Mouse (Mus musculus): ENCODE measurements around the gene Katnal1. TPM values are rescaled to one million over a fixed set of nuclear protein-coding genes. Genes with fewer than 3 reads are reported as not detected.

The Katnal1 gene
- total and polyA plus RNA-seq, 3 experiments = 2.8 to 7.0 (median 3.2) TPM

- no peak overlapping the region for H3K27ac ChIP-seq (ENCODE audit: insufficient read depth, low read depth)
Measured at GRCm38 (mm10) chr5:148966395-148966794, 37.3 kb upstream of the Katnal1 start.

GRCm38 (mm10) chr5:148965691-148966333, 36.7 kb upstream of the Katnal1 start:
- H3K36me3 ChIP-seq (replicated peaks in 1 of 2; ENCODE audit: control insufficient read depth in 1 of 2, insufficient read depth in 1 of 2, low read length in 1 of 2) = no peaks in the 10 kb centered on the region
- no peaks in the 10 kb centered on the region for H3K79me2 ChIP-seq (replicated peaks; ENCODE audit: control insufficient read depth, extremely low read depth, insufficient read depth, poor library complexity, severe bottlenecking)
- H3K4me1 ChIP-seq (ENCODE audit: control insufficient read depth in 1 of 2, insufficient read depth in 2 of 2) = peaks cover 4 to 18% of the 10 kb centered on the region in 2 experiments; a peak in 3 of 4 replicates
- H3K27me3 ChIP-seq (replicated peaks) = no peaks in the 10 kb centered on the region
- H3K4me2 ChIP-seq (ENCODE audit: insufficient read depth, low read depth, poor library complexity, severe bottlenecking) = no peak overlapping the region
- H3K9ac ChIP-seq (ENCODE audit: insufficient read depth, low read depth) = no peak overlapping the region
- in situ Hi-C loops (cut with MboI; ENCODE audit: low pct_ligation_motif_present, low pct_unique_long_range_greater_than_20kb, low sequenced_read_pairs) (no loop called here), dilution Hi-C loops (cut with MboI; ENCODE audit: extremely low pct_ligation_motif_present, extremely low pct_unique_long_range_greater_than_20kb, low sequenced_read_pairs) (no loop called here)
- H3K4me3 ChIP-seq (replicated peaks in 1 of 3; ENCODE audit: low read depth in 2 of 3, low read length in 2 of 3, poor library complexity in 1 of 3) = no peak overlapping the region
- DNase-seq (ENCODE audit: extremely low read depth) = no peak
- H3K27ac ChIP-seq (ENCODE audit: insufficient read depth, low read depth) = no peak overlapping the region
- TF ChIP-seq PAX5 (IDR thresholded peaks at IDR 0.05; ENCODE audit: low read length) = no peak
- no peak for TF ChIP-seq ZC3H11A (IDR thresholded peaks at IDR 0.05; ENCODE audit: low read depth, low read length)
- TF ChIP-seq JUND (conservative IDR thresholded peaks at IDR 0.05; ENCODE audit: low read depth, low read length) = no peak
- TF ChIP-seq RAD21 (IDR thresholded peaks at IDR 0.05; ENCODE audit: low read depth, low read length) = no peak
- no peak for TF ChIP-seq ZKSCAN1 (IDR thresholded peaks at IDR 0.05; ENCODE audit: borderline replicate concordance, low read depth, low read length)
- TF ChIP-seq CTCF (conservative IDR thresholded peaks at IDR 0.05 in 1 of 2, IDR thresholded peaks at IDR 0.05 in 1 of 2; ENCODE audit: low read depth in 2 of 2, low read length in 2 of 2) = no peak
- TF ChIP-seq BHLHE40 (IDR thresholded peaks at IDR 0.05; ENCODE audit: low read depth, low read length) = no peak
- TF ChIP-seq POLR2AphosphoS2 (IDR thresholded peaks at IDR 0.05; ENCODE audit: low read depth, low read length) = no peak
- no peak for TF ChIP-seq JUN (IDR thresholded peaks at IDR 0.05; ENCODE audit: insufficient read depth, low read depth, low read length)
- TF ChIP-seq POLR2A (IDR thresholded peaks at IDR 0.05; ENCODE audit: low read depth, low read length) = no peak
- no peak for TF ChIP-seq MAX (IDR thresholded peaks at IDR 0.05; ENCODE audit: low read length)
- TF ChIP-seq RCOR1 (conservative IDR thresholded peaks at IDR 0.05; ENCODE audit: low read depth, low read length) = no peak
- no peak for TF ChIP-seq ETS1 (conservative IDR thresholded peaks at IDR 0.05; ENCODE audit: low read depth, low read length)
- TF ChIP-seq MAFK (IDR thresholded peaks at IDR 0.05; ENCODE audit: insufficient replicate concordance, low read length) = no peak
- no peak for TF ChIP-seq CHD1 (IDR thresholded peaks at IDR 0.05; ENCODE audit: low read depth, low read length)
- no peak for TF ChIP-seq NRF1 (IDR thresholded peaks at IDR 0.05; ENCODE audit: low read depth, low read length)
- no peaks in the 10 kb centered on the region for H3K9me3 ChIP-seq (replicated peaks; ENCODE audit: low read length)

More at GRCm38 (mm10) chr5:148966395-148966794, 37.3 kb upstream of the Katnal1 start:
- in situ Hi-C loops (cut with MboI; ENCODE audit: low pct_ligation_motif_present, low pct_unique_long_range_greater_than_20kb, low sequenced_read_pairs) (no loop called here), dilution Hi-C loops (cut with MboI; ENCODE audit: extremely low pct_ligation_motif_present, extremely low pct_unique_long_range_greater_than_20kb, low sequenced_read_pairs) (no loop called here)
- Histone ChIP-seq H3K4me2 (ENCODE audit: insufficient read depth, low read depth, poor library complexity, severe bottlenecking) (no peak overlapping the region), H3K4me3 (replicated peaks in 1 of 3; ENCODE audit: low read depth in 2 of 3, low read length in 2 of 3, poor library complexity in 1 of 3) (no peak overlapping the region), H3K9me3 (replicated peaks; ENCODE audit: low read length) (no peaks in the 10 kb centered on the region), H3K36me3 (replicated peaks in 1 of 2; ENCODE audit: control insufficient read depth in 1 of 2, insufficient read depth in 1 of 2, low read length in 1 of 2) (no peaks in the 10 kb centered on the region), H3K9ac (ENCODE audit: insufficient read depth, low read depth) (no peak overlapping the region), H3K79me2 (replicated peaks; ENCODE audit: control insufficient read depth, extremely low read depth, insufficient read depth, poor library complexity, severe bottlenecking) (no peaks in the 10 kb centered on the region), H3K27me3 (replicated peaks) (no peaks in the 10 kb centered on the region), H3K4me1 (ENCODE audit: control insufficient read depth in 1 of 2, insufficient read depth in 2 of 2) (peaks cover 4 to 18% of the 10 kb centered on the region in 2 experiments; a peak in 3 of 4 replicates)
- TF ChIP-seq HCFC1 (IDR thresholded peaks at IDR 0.05; ENCODE audit: low read depth, low read length) (no peak), ETS1 (conservative IDR thresholded peaks at IDR 0.05; ENCODE audit: low read depth, low read length) (no peak), SIN3A (IDR thresholded peaks at IDR 0.05; ENCODE audit: low read length) (no peak), GABPA (IDR thresholded peaks at IDR 0.05; ENCODE audit: insufficient replicate concordance, low read depth, low read length) (no peak), CTCF (conservative IDR thresholded peaks at IDR 0.05 in 1 of 2, IDR thresholded peaks at IDR 0.05 in 1 of 2; ENCODE audit: low read depth in 2 of 2, low read length in 2 of 2) (no peak), MYC (IDR thresholded peaks at IDR 0.05; ENCODE audit: low read depth, low read length) (no peak), ZNF384 (IDR thresholded peaks at IDR 0.05; ENCODE audit: low read depth, low read length) (no peak), POLR2AphosphoS2 (IDR thresholded peaks at IDR 0.05; ENCODE audit: low read depth, low read length) (no peak)
- DNase-seq (ENCODE audit: extremely low read depth) = no peak
